Mouse (Mus musculus): ENCODE results near the gene Clcnka.

GRCm38 (mm10) chr4:141359222-141359621 lies 39.3 kb downstream of the Clcnka start:
- no peak for TF ChIP-seq CTCF (IDR thresholded peaks at IDR 0.05; ENCODE audit: borderline replicate concordance, control insufficient read depth, extremely low read depth, insufficient read depth, low read length, poor library complexity)
- no peak for TF ChIP-seq POLR2A (IDR thresholded peaks at IDR 0.05; ENCODE audit: control insufficient read depth, extremely low read depth, insufficient read depth, low read length, poor library complexity)
